Mouse (Mus musculus) embryonic fibroblast, embryonic 13.5 days (primary cell): ENCODE data around the gene Itgb8. TPM values are rescaled to one million over a fixed set of nuclear protein-coding genes. Genes with fewer than 3 reads are reported as not detected.

Experiments
- H3K27ac ChIP-seq: 2 replicates; pipeline ENCODE4 v1.5.1; 2012; ENCODE audit warnings: low read length, control low read depth, inconsistent platforms; ENCODE audit not compliant: insufficient read depth
- H3K4me1 ChIP-seq: 2 replicates; pipeline ENCODE4 v1.6.1; 2011; ENCODE audit warnings: low read length; ENCODE audit not compliant: control insufficient read depth, insufficient read depth
- H3K4me3 ChIP-seq: 2 replicates; pipeline ENCODE4 v1.5.1; 2011; ENCODE audit warnings: mild to moderate bottlenecking, control low read depth, low read length; ENCODE audit not compliant: insufficient read depth
- CTCF ChIP-seq: IDR thresholded peaks from 2 replicates; pipeline ENCODE4 v1.5.1; 2011; ENCODE audit warnings: mild to moderate bottlenecking, control low read depth, low read length, moderate library complexity, borderline replicate concordance; ENCODE audit not compliant: insufficient read depth
- POLR2A ChIP-seq: IDR thresholded peaks from 2 replicates; pipeline ENCODE4 v1.6.1; 2011; ENCODE audit warnings: low read depth, mild to moderate bottlenecking, control low read depth, low read length, moderate library complexity
- polyA plus RNA-seq: library from polyadenylated mRNA; stranded (reverse); fragments of >200 nt; gene quantifications from 2 replicates; pipeline ENCODE4 v1.2.4, GENCODE M21; 2011; ENCODE audit warnings: low read depth; ENCODE audit not compliant: missing spikeins, insufficient read length

The Itgb8 gene
- polyA plus RNA-seq, 1 experiment = 4.8 TPM

DNA sequence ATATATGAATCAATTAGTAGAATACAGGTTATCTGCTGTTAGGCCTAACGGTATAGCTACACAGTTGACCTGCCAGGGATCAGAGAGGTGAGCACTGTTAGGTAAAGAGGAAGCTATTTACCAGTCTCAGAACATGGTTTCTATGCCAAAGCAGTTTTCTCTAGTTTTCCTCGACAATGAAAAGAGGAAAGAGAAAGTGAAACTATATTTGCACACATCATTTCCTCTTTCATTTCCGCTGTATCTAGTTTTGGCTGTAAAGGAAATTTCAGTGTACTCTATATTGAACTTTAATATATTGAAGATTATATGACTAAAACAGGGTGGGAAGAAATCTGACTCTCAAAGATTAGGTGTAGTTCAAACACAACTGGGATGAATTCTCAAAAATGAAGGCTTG lies 81.5 kb downstream of the Itgb8 start:
- no peaks in the 10 kb centered on the region for H3K4me1 ChIP-seq
- H3K27ac ChIP-seq = no peak overlapping the region
- no peak overlapping the region for H3K4me3 ChIP-seq
- TF ChIP-seq POLR2A = no peak

DNA sequence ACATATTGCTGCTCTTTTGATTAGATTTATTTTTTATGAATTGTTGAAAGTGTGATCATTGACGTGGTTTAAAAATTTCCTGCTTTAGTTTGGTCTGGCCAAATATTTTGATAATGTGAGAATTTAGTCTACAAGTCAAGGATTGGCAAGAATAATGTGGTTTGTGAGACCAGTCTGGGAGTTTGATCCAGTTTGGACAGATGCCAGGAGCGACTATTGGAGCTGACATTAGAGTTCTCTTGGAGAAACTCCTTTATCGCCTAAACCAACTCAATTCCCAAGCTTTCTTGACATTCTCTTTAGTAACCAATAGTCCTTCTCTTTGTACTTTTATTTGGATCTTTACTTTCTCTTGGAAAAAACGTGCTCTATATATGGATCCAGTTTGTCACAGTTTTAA lies 83.0 kb downstream of the Itgb8 start:
- no peaks in the 10 kb centered on the region for H3K4me1 ChIP-seq
- TF ChIP-seq CTCF (no peak), POLR2A (no peak)
- no peak overlapping the region for H3K4me3 ChIP-seq
- H3K27ac ChIP-seq = no peak overlapping the region

DNA sequence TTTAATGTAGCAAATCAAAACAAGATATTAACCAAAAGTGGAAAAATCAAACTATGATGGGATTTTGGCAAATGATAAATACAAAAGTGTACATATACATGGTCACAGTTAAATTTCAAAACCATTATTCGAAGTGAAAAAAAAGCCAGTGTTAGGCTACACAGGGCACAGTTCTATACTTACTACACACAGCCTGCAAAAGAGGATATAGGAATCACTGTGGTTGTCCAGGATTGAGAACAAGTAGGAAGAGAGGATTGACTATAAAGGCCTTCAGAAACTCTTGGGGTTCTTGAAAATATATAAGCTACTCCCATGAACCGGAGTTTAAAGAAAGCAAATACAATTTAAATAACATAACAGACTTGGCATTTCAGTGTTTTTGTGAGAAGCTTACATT lies 87.6 kb downstream of the Itgb8 start:
- no peak overlapping the region for H3K27ac ChIP-seq
- TF ChIP-seq CTCF (no peak), POLR2A (no peak)
- H3K4me1 ChIP-seq = no peaks in the 10 kb centered on the region; the same call in 1 of the 2 replicates
- no peak overlapping the region for H3K4me3 ChIP-seq

DNA sequence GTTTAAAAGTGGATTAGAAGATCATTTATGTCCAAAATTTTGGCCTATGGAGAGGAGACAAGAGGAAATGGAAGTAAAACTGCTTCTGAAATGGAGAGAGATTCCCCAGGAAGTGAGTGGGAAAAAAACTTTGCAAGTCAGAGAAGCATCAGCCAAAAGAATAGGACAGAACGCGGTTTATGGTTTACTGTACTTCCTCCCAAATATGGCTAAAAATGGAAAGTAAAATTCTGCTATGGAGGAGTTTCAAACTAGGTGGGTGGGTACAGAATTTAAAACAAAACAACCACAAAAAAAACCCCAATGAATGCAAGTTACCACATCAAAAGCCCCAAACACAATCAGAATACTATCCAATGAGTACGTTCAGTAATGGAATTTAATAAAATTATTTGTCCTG lies 90.8 kb downstream of the Itgb8 start:
- H3K4me3 ChIP-seq = no peak overlapping the region

DNA sequence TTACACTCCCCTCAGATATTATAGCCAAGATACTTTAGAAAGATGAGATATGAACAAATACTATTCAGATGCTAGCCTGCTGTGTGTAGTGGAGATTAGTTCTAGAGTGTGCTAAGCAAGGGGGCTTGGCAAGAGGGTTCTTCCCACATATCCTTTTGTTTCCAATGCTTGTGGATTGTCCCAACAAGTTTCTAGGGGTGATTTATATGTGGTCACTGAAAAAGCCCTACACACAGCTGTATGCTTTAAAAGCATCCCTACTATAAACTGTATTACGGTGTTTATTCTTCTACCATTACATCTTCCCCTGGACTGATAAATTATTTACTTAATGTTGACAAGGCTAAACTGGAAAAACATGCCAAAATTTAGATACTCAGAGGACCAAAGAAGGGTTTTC lies 92.6 kb downstream of the Itgb8 start:
- Histone ChIP-seq H3K27ac (no peak overlapping the region), H3K4me1 (no peaks in the 10 kb centered on the region; the same call in 1 of the 2 replicates), H3K4me3 (no peak overlapping the region)
- TF ChIP-seq CTCF (no peak), POLR2A (no peak)

More for the DNA sequence above, 90.8 kb downstream of the Itgb8 start:
- Histone ChIP-seq H3K27ac (no peak overlapping the region), H3K4me1 (no peaks in the 10 kb centered on the region; the same call in 1 of the 2 replicates)
- no peak for TF ChIP-seq POLR2A
- no peak for TF ChIP-seq CTCF

DNA sequence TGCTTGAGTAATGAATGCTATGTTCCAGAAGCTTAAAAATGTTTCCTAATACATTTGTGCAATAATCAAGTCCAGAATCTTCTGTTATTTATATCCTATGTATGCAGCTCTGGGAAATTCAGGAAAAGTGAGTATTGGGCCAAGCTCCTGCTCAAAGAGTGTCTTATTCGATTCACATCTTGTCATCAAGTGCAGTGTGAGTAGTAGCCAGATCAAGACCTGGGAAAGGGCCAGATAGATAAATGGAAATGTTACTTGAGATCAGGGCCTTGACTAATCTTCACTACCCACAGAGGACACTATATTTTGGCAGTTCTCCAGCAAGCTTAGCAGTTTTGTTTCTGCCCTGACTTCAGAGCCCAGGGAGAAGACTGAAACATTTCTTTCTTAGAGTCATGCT lies 100.7 kb downstream of the Itgb8 start:
- Histone ChIP-seq H3K27ac (no peak overlapping the region), H3K4me3 (no peak overlapping the region), H3K4me1 (no peaks in the 10 kb centered on the region)
- no peak for TF ChIP-seq POLR2A
- no peak for TF ChIP-seq CTCF

DNA sequence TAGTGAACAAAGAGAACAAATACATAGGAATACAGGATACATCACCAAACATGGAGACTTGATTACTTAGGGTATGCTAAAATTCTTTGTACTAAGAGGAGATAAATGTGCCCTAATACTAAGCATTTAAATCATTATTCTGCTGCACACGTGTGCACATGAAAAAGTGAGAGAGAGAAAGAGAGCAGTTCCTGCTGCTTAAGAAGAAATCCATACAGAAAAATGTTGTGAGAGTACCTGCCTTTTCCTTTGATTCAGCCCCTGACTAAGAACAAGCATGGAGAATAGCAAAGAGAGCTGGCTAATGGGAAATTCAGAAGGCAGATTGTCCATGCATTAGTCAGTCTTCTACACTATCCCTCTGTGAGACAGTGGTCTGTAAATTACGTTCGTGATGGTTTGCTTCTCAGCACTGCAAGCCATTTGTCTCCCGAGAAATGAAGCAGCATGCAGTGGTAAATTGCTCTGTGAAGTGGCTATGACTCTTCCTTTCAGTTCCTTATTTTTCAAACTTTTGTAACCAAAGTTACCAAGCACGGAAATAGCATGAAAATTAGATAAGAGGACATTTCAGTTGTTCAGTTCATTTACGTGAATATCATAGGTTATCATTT lies 125.0 kb downstream of the Itgb8 start:
- TF ChIP-seq POLR2A (no peak), CTCF (no peak)
- H3K27ac ChIP-seq = no peak overlapping the region
- no peaks in the 10 kb centered on the region for H3K4me1 ChIP-seq
- H3K4me3 ChIP-seq = no peak overlapping the region

DNA sequence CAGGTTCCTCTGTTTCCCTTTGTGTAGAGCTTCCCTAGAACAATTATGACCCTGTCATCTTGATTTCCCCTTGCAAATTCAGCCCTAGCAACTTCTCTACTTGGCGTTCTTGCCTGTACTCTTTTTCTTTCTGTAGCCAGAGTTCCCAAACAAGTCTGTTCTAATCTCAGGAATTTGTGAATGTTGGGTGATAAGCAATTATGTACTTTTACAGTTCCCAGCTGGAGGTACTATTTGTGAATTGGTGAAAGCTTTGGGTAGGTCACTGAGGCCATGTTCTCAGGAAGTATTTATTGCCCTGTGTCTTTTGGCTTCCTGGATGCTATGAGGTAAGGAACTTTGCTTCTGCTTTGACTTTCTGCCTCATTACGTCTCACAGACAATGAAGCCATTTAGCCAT lies 128.5 kb downstream of the Itgb8 start:
- TF ChIP-seq POLR2A = no peak

More for the DNA sequence above, 128.5 kb downstream of the Itgb8 start:
- H3K4me1 ChIP-seq = no peaks in the 10 kb centered on the region
- no peak overlapping the region for H3K4me3 ChIP-seq
- H3K27ac ChIP-seq = no peak overlapping the region

Other genes with a start within 250 kb of the Itgb8 start
- gene Macc1, start 75.5 kb upstream of the Itgb8 start, polyA plus RNA-seq = 2.1 and 3.2 TPM in 2 replicates